Mouse (Mus musculus) gonadal fat pad, adult 2 months (tissue): Measurements from ENCODE around the gene Kel. TPM values are rescaled to one million over a fixed set of nuclear protein-coding genes. Genes with fewer than 3 reads are reported as not detected.

Source experiments
- DNase-seq: peaks from one replicate; pipeline ENCODE4 v3.0.0-alpha.2; 2012; ENCODE audit warnings: low read depth
- polyA plus RNA-seq: library from polyadenylated mRNA; depleted of rRNA; stranded (reverse); fragments of >200 nt; gene quantifications from 2 replicates; pipeline ENCODE4 v1.2.3, GENCODE M21; 2012; rRNA removed

Kel gene
- 0.22 TPM in 1 of 2 replicates, not detected in the other for polyA plus RNA-seq

DNA sequence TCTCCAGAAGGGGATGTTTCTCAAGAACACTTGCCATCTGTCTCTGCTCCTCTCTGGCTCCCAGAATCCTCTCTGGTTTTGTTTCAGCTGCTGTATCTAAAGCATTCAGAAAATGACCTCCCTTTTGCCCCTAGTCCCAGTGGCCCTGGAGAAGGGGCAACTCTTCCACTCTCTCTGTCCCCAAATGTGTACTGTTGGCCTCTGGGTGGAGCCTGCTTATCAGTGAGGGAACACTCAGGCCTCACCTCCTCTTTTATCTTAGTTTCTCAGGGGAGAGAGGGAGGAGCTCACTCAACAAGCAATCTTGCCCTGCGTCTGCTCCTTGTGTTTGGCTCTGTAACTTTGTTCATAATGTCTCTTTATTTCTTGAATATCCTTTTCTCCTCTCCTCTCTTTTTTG is at the start of gene Kel:
Gene Kel (minus strand): TSS at position 217 of the 400 bp plus-strand sequence.
- no peak for DNase-seq

DNA sequence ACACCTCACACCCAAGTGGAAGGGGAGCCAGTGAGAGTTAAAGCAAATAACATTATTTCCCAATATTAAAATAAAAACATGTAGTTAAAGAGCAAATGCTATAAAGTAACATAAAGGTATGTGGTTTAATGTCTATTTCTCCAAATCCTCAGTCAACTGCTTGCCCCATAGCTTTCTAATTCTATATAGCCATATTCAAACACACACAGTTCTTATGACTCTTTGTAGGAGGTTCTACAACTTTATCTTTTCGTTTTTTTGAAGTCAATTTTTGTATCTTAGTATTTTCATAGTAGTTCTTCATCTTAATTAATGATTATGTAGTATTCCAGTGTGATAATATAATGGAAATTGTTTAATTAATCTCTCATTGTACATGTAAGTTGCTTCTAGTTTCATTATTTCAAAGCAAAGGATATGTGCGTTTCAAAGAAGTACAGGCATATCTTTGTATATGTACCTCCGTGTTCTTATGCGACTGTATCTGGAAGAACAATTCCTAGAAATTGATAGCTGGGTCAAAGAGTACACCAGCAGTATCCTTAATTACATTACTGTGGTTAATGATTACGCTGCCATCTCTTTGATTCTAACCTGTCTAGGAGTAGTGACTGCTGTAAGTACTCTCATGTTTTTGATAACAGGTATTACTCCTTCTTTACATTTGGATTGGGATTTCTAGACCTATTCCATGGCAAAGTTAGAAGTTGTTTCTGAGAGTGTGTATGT is 40.7 kb upstream of the Kel start:
- DNase-seq: no peak

DNA sequence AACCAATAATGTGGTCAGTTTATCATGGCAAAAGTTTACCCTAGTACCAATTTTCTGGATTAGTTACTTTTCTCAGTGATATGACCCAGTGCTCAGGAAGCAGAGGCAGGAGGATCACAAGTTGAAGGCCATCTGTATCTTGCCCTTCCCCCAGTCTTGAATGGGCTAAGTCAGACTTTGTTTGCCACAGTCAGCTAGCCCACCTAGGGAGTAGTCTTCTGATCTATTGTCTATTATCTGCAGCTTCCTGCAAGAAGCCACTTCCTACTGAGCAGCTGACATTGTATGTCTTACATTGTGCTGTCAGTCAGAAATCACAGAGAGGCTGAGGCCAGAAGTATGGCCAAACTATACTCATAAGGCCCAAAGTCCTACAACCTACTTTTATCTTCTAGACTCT is 37.0 kb upstream of the Kel start:
- DNase-seq: no peak

DNA sequence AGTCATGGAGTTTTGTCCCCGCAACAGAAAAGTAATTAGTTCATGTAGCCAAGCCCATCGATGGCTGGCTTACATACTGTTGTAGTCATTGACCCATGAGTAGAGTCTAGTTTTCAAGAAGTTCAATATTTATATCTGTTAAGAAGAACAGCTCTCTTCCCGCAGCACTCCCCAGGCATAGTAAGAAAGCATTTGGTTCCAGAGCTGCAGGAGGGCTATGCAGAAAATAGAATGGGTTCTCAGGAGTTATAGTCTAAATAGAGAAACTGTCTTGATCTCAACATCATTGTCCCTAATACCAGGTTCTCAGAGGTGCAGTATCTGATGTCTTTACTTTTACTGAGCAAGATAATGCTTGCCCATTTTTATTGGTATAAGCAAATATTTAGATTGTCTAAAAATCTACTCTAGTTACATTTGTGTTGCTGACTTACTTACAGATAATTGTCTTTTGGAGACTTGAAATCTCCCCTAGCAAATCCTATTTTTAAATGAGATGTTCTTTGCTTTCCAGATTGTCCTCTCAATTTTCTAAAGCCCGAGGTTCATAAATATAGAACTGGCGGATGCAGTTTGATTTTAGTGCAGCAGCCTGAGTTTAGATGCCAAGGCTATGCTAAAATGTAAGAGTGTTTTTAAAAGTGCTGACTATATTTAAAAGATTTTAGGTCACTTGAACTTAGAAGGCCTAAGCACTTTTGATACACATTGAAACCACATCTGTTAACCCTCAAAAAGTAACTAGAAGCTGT is 30.8 kb upstream of the Kel start:
- DNase-seq: no peak

DNA sequence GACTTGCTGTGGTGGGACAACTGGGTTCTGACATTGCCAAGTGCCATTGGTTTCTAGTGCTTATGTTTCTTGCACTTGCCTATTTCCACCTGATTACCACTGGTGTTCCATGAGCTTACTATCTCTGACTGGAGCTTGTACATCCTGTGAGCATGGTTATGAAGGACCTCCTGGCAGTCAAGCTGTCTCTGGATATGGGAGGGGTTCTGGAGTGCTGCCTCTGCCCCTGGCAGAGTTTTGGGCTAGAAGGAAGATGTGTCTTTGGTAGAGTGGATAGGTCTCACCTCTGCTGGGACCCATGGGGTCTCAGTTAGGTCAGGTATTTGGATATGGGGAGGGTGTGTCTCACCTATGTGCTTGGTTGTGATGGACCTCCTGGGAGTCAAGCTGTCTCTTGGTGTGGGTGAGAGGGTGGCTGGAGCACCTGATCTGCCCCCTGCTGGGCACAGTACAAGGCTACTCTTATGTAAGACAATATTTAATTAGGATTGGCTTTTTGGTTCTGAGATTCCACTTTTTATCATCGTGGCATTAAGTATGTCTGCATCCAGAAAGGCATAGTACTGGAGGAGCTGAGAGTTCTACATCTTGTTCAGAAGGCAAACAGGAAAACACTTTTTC is 24.0 kb upstream of the Kel start:
- no peak for DNase-seq

DNA sequence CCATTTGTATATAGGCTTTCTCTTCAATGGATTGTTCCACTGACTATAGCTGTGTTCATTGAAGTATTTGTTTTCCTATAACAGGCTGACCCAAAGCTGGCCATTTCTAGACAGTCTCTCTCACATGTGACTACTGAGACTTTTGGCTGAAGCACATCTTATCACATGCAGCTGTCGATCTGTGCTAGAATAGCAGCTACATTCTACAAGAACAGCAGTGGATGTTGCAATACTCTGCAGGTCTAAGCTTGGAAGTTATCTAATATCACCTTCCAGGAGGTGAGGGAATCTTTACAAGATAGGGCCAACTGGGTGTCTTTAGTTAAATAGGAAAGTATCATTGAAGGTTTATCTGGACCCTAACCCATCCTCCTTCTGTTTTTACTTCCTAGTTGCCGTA is 17.3 kb upstream of the Kel start:
- no peak for DNase-seq

DNA sequence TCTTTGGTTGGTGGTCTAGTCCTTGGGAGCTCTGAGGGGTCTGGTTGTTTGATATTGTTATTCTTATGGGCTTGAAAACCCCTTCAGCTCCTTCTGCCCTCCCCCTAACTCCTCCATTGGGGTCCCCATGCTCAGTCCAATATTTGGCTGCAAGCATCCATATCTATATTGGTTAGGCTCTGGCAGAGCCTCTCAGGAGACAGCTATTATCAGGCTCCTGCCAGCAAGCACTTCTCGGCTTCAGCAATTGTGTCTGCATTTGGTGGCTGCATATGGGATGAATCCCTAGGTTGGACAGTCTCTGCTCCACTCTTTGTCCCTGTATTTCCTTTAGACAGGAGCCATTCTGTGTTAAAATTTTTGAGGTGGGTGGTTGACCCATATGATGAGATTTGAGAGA is 6.1 kb upstream of the Kel start:
- no peak for DNase-seq

DNA sequence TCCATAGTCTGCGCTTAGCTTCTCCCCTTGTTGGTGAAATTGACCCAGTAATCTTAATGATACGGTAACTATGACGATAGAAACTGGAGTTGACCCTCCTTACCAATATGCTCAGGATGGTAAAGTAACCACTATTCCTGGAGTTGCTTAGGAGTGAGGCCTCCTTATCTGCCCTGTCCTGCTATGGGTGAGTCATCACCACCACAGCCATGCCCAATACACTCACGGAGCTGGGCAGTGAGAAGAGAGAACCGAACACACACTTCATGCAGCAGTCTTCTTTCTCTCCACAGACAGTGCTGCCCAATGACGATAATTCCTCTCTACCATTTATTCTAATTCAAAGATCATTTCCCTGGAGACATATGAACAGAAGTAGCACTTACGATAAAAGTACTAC is 2.1 kb upstream of the Kel start:
- DNase-seq: no peak

DNA sequence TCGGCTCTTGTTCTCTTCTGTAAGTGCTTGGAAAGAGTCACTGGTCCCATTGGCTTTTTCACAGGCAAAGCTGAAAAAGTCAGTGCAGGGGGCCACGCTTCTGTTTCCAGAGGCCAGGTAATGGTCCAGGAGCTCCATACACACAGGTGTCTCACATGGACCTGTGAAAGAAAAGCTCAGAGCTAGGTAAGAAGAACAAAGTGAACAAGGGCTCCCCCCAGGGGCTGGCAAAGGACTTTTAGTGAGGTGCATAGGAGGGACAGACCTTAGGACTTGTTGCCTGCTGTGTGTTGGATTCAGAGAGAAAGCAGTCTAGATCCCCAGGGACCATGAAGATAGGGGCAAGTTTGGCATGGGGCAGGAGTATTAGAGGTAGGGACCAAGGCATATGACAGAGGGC is 1.2 kb downstream of the Kel start:
- no peak for DNase-seq

DNA sequence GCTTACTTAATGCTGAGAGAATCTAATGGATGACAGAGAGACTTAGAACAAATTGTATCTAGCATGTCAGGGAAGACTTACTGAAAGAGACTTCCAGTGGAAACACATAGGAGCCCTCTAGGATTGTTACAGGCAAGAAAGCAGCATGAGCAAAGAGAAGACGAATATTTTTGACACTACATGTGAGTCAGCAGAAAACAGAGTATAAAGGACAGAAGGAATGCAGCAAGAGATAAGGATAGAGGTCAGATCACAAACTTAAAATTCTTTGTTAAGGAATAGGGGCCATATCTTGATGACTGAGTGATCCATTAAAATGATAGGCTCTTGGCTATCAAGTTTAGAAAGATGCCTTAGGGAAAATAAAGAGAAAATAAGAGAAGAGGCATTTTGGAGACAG is 2.9 kb downstream of the Kel start:
- no peak for DNase-seq

DNA sequence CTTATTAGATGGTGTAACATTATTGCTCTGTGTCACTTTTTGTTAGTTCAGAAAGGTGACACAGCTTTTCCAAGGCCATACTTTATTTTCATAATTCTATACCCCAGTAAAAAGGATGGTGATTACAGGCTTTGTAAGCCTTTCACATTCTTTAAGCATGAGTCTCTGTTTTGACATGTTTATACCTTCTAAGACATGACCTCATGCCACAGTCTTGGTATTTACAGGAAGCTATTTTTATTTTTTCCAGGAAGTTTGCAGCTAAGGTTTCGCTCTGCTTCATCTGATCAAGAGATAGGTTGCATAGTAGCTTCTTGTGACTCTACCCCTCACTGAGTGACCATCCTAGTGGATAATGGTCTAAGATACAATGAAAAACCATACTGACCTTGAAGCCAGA is 9.7 kb downstream of the Kel start:
- DNase-seq: no peak

DNA sequence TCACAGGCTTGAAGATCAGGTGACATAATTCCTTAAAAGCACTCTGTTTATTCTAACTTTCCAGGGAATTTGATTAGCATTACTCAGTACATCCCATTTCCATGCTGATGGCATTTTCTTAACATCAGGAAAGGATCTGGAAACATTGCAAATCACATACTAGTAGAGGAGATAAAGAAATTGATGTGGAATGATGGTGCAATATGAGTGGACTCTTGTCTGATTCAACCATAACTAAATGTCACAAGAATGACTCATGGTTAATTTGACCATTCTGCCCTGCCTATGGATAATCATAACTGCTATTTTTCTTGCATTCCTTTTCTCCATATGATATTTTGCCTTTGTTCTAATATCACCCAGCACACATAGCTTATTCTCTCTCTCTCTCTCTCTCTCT is 11.9 kb downstream of the Kel start:
- no peak for DNase-seq

DNA sequence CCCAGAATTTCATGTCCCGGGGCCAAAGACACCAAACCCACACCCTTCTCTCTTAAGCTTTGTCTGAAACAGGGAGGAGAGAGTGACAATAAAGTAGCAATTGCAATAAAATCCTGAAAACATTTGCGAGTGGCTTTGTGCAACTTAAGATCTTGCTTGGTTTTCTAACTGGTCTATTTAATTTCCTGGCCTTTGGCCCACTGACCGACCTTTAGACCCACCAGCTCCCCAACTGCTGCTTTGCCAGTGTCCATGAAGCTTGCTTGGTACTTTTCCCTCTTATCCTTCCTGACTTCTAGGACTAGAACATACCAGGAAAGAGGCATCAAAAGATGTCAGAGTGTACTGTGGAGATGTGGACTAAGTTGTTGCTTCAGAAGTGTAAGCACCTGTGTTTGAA is 18.5 kb downstream of the Kel start:
- DNase-seq: no peak

DNA sequence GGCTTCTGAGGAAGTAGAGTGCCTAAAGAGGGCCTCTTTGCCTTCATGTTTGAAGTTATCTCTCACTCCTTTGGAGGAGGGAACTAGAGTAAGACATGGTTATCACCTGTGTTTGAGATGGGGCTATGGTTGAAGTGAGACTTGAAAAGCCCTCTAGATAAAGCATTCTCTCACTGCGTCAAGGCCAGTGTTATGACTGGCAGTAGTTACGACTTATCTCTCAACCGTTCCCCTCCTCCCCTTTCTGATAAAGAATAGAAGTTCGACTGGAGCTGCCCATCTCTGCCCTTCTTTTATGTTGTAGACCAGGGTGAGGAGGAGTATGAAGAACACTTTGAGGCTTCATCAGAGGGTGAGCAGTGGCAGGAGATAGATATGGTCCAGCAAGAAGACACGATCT is 19.2 kb downstream of the Kel start:
- no peak for DNase-seq

DNA sequence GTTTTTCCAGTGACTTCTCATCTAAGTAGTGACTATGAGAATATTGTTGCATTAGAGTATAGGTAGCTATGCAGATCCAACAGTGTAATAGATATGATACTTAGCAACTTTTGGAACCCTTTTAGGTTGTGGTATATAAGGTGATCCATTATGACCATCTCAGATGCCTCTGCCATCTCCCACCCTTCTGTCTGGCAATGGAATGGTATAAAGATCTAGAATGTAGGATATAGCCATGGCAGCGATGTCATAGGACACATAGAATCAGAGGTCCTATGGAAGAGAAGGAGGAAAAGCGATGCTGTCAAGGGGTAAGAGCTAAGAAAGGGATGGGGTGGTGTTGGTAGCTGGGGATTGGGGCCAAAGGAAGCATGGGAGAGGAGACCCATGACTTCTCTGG is 20.0 kb downstream of the Kel start, which contains the start of gene Llcfc1:
Gene Llcfc1 (plus strand): TSS at position 301 of the 400 bp plus-strand sequence.
- DNase-seq: no peak

DNA sequence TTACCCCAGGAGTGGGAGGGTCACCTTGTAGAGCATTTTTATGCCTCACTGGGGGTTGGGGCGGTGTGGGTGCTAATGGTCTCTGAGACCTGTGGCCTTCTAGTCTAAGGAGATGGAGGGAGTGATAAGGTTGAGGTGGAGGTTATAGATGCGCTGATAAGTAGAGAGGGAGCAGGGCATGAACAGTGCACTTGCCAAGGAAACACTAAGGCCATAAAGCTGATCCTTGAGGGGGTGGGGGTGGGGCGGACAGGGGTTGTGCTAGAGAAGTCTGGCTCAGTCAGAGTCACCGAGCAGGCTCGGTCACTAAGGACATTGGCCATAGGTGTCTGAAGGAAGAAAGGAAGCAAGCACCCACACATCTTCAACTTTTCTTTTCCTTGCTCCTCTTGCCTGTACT is 22.5 kb downstream of the Kel start:
- DNase-seq: no peak

DNA sequence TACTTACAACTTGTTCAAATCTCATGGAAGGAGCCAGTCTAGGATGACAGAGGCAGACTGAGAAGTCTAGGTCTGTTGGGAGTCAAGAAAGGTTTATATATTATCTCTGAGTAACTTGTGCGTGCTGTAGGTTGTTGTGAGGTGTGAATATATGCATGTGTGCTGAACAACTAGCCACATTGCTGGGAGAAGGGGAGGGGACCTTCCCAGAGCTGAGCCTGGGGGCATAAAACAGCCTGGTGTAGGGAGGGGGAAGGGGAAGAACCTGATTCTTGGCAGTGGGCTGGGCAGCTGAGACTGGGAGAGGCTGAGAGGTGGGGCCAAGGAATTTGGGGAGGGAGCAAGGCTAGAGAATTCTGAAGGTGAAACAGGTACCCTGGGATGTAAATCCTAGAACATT is 23.5 kb downstream of the Kel start, which contains the start of gene Trpv5:
Gene Trpv5 (minus strand): TSS at position 101 of the 400 bp plus-strand sequence.
- DNase-seq: no peak

DNA sequence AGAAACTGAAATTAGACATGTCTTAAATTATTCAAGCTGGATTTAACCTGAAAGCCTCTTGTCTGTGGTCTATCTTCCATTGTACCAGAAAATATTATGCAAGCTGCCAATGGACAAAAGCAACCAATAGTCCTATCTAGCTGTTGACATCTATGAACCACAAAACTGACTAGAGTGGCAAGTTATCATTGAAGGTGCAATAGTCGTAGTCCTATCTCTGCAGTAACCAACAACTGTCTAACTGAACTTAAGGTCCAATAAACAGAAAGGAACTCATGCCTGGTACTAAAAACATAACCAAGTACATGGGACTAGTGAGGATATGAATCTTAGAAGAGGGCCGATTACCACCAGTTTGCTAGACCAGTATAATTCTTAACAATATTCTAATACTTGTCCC is 27.6 kb downstream of the Kel start:
- no peak for DNase-seq

DNA sequence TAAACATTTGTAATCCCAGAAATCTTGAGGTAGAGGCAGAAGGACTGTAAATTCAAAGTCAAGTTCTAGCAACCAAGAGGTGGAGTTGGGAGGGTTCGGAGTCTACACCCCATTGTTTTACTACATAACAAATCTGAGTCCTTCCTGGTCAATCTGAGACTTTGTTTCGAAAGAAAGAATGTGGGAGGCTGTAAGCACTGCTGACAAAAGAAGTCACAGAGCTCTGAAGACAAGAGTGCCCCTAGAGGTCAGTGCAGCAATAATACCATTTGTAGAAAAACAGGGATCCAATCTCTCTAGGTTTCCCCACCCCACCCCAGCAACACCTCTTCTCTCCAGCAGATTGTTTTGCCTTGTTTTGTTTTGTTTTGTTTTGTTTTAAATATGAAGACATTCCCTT is 41.8 kb downstream of the Kel start:
- DNase-seq: no peak

DNA sequence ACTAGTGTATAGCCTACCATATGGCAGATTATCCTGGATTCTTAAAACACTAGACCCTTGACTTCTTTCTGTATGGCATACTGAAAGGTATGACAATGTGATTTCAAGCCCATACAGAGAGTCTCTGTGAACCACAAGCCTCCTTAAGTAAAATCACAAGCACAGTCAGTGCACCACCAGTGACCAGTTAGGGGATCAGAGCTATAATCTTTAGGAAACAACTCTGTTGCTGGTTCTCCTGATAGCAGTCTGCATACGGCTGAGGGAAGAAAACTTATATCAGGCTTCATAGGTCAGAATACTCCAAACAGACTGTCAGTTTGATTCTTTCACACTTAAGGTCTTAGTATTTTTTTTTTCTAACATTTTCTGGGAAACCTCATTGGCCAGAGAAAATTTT is 45.7 kb downstream of the Kel start:
- no peak for DNase-seq

DNA sequence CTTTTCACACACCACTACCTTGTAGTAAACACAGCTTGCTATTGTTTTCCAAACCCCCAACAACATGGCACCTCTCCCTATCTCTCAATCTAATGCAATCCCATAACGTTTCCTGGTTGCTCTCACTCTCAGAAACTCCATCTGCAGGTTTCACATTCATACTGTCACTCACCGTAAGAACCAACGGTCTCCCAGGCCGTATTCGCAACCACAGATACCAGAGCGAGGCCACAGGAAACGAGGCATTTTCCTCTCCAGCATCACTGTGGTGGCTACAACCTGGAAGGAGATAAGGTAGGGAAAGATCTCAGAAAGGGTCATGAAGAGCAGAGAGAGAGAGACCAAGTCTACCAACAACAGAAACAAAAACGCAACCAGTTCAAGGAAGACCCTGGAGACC is 49.5 kb downstream of the Kel start:
- DNase-seq: no peak

DNA sequence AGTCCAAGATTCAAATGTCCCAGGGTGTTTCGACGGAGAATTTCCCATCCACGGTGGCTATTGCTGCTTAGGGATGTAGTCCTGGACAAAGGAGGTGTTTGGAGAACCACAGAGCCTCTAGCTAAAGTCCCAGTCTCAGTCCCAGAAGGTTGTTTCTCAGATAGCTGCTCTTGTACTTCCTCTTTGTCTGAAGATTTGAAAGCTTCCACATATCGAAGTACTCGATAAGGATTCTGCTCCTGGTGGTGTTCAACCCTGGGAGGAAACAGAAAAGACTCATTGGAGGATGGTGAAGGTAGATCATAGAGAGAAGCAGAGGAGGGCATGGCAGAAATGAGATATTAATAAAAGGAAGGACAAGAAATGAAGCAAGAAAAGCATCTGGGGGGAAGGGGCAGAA is 51.0 kb downstream of the Kel start:
- DNase-seq: no peak

DNA sequence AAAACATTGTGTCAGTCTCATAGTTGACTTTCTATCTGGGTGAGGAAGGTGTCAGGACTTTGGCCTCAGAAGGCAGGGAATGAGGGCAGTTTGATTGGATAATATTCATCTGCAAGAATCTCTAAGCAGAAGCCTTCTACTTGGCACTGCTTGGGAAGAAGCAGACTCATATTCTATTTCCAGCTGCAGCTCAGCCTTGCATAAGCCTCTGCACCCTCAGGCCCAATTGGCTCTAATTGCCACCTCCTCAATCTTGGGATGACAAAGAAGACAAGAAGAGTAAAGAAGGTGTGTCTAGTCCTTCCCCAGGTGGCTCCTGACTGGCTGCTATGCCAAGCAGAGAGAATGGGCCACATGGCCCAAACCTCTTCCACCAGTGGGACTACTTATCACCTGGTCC is 57.5 kb downstream of the Kel start:
- peak; percentile 67 for DNase-seq
